ENCODE assay signal across 15 mouse cellular contexts in genomic region chr6:22390654-22391365, GRCm38 (mm10). TPM values are rescaled to one million over a fixed set of nuclear protein-coding genes. Genes with fewer than 3 reads are reported as not detected.
DNase-seq lines count a peak whose midpoint lies in the region; ATAC-seq and TF ChIP-seq lines count a peak whose summit lies in the region.
"Had no signal": no experiment of that assay in that cellular context is flagged by ENCODE, and none has a peak within 500 bp of the region (broad histone marks: within the 10 kb centered on the region; RNA-seq: fewer than 3 reads in every experiment).

No protein-coding gene starts in this region.

- H3K27me3 ChIP-seq in heart, postnatal 0 days (ENCODE audit: control insufficient read depth, insufficient read depth, low read length): no peaks in the 10 kb centered on the region
- no peaks in the 10 kb centered on the region for H3K27me3 ChIP-seq in lung, embryonic 14.5 days (ENCODE audit: insufficient read depth, low read length)
- H3K27me3 ChIP-seq: midbrain, embryonic 13.5 days had no signal

- no peak overlapping the region for H3K27ac ChIP-seq in heart, postnatal 0 days (ENCODE audit: low read depth)
- no peak overlapping the region for H3K27ac ChIP-seq in lung, embryonic 14.5 days (ENCODE audit: low read depth)
- H3K27ac ChIP-seq: midbrain, embryonic 13.5 days; stomach, postnatal 0 days had no signal

- H3K4me3 ChIP-seq in heart, postnatal 0 days (ENCODE audit: low read depth, low read length): no peak overlapping the region
- no peak overlapping the region for H3K4me3 ChIP-seq in lung, embryonic 14.5 days (ENCODE audit: low read depth, low read length)
- H3K4me3 ChIP-seq: midbrain, embryonic 13.5 days had no signal

- no peak for ATAC-seq in heart, postnatal 0 days (ENCODE audit: insufficient read depth, low read depth)
- ATAC-seq in lung, embryonic 14.5 days (ENCODE audit: insufficient read depth): no peak
- peak; percentile 78 for ATAC-seq in common myeloid progenitor, adult 5-6 weeks (replicated peaks; ENCODE audit: low read depth, poor library complexity, severe bottlenecking)
- peak; percentile 48 for ATAC-seq in neutrophil, adult 5-6 weeks (ENCODE audit: extremely low read depth, insufficient number of reproducible peaks, low FRiP score, poor library complexity, severe bottlenecking)
- ATAC-seq: midbrain, embryonic 13.5 days had no signal

- DNase-seq in heart, postnatal 0 days (ENCODE audit: low spot score): no peak
- no peak for DNase-seq in heart, postnatal 4 days
- peak; percentile 19 for DNase-seq in lung, embryonic 14.5 days
- no peak for DNase-seq in lung, postnatal 25 days (ENCODE audit: low spot score)
- no peak for DNase-seq in urinary bladder, adult 2 months (ENCODE audit: low spot score)
- DNase-seq: adrenal gland, adult 2 months; embryo, embryonic 11 days; gastrocnemius, postnatal 25 days; layer of hippocampus, adult 9-11 months; right cerebral cortex, postnatal 4 days; thymus, postnatal 4 days had no signal

- WGBS in heart, postnatal 0 days: 68% methylated on average over 13 of the region's 13 CpGs
- WGBS in lung, embryonic 14.5 days: 64% methylated on average over 13 of the region's 13 CpGs

- no peaks in the 10 kb centered on the region for H3K9me3 ChIP-seq in heart, postnatal 0 days (replicated peaks; ENCODE audit: control insufficient read depth, low read length)
- no peaks in the 10 kb centered on the region for H3K9me3 ChIP-seq in lung, embryonic 14.5 days (ENCODE audit: low read depth, low read length)
- H3K9me3 ChIP-seq: midbrain, embryonic 13.5 days had no signal

- TF ChIP-seq CTCF in heart, postnatal 0 days (IDR thresholded peaks at IDR 0.05; ENCODE audit: low read depth): no peak
- TF ChIP-seq CTCF in lung, embryonic 14.5 days (IDR thresholded peaks at IDR 0.05; ENCODE audit: low read depth): no peak

- H3K36me3 ChIP-seq in heart, postnatal 0 days (replicated peaks; ENCODE audit: control insufficient read depth, insufficient read depth, low read length): no peaks in the 10 kb centered on the region
- no peaks in the 10 kb centered on the region for H3K36me3 ChIP-seq in lung, embryonic 14.5 days (ENCODE audit: insufficient read depth)
- H3K36me3 ChIP-seq: midbrain, embryonic 13.5 days had no signal

- TF ChIP-seq EP300 in heart, postnatal 0 days (IDR thresholded peaks at IDR 0.05; ENCODE audit: low read depth): no peak

- H3K9ac ChIP-seq in heart, postnatal 0 days (replicated peaks; ENCODE audit: low read depth, low read length): no peak overlapping the region
- no peak overlapping the region for H3K9ac ChIP-seq in lung, embryonic 14.5 days
- H3K9ac ChIP-seq: midbrain, embryonic 13.5 days had no signal

- H3K4me2 ChIP-seq in heart, postnatal 0 days (ENCODE audit: low read depth, low read length): peak overlapping the region; percentile 38; the same call in 1 of the 2 replicates
- H3K4me2 ChIP-seq in lung, embryonic 14.5 days: no peak overlapping the region
- H3K4me2 ChIP-seq: midbrain, embryonic 13.5 days had no signal

- no peaks in the 10 kb centered on the region for H3K4me1 ChIP-seq in heart, postnatal 0 days (ENCODE audit: control insufficient read depth, insufficient read depth)
- no peaks in the 10 kb centered on the region for H3K4me1 ChIP-seq in lung, embryonic 14.5 days (ENCODE audit: insufficient read depth)
- H3K4me1 ChIP-seq: midbrain, embryonic 13.5 days had no signal

RNA-seq across cellular contexts. Expression of gene Fam3c, which starts 34.8 kb away (rescaled TPM):
- total RNA-seq in heart, postnatal 0 days (2014; rRNA removed; ENCODE audit: low replicate concordance): 7.3 and 8.0 TPM in 2 replicates
- 27.9 and 28.8 TPM in 2 replicates for polyA plus RNA-seq in heart, postnatal 0 days (2015; fragmentation: Nextera tagmentation; extraction: Ambion mirVana)
- total RNA-seq in heart, postnatal 4 days (2021): 10 to 100 TPM; 34.9 to 38.1 TPM
- polyA plus RNA-seq in lung, embryonic 14.5 days (2014; fragmentation: Nextera tagmentation; extraction: Ambion mirVana): 82.2 and 83.8 TPM in 2 replicates
- total RNA-seq in common myeloid progenitor, adult 5-6 weeks (2017): 56.1 and 60.3 TPM in 2 replicates
- 63.2 and 74.1 TPM in 2 replicates for total RNA-seq in neutrophil, adult 5-6 weeks (2017)
- 25.7 and 36.1 TPM in 2 replicates for polyA plus RNA-seq in urinary bladder, adult 2 months (2012; rRNA removed)

Comparison
In these comparisons a context has a peak if more than half of its experiments do, and no peak if none do; other contexts are left out.
1. ATAC-seq: peak in common myeloid progenitor, adult 5-6 weeks (single experiment) and neutrophil, adult 5-6 weeks (single experiment); none in heart, postnatal 0 days (single experiment) and lung, embryonic 14.5 days (single experiment).